ENCODE assay signal across 22 mouse cellular contexts in genomic region chr4:40640991-40641390, GRCm38 (mm10).
DNase-seq lines count a peak whose midpoint lies in the region; ATAC-seq and TF ChIP-seq lines count a peak whose summit lies in the region.
"Had no signal": no experiment of that assay in that cellular context is flagged by ENCODE, and none has a peak within 500 bp of the region (broad histone marks: within the 10 kb centered on the region; RNA-seq: fewer than 3 reads in every experiment).

No protein-coding gene starts in this region.

- TF ChIP-seq CTCF in left cerebral cortex, adult 2 months (IDR thresholded peaks at IDR 0.05) = peak; percentile 22
- TF ChIP-seq CTCF in CH12.LX (conservative IDR thresholded peaks at IDR 0.05 in 1 of 2, IDR thresholded peaks at IDR 0.05 in 1 of 2; ENCODE audit: low read depth in 2 of 2, low read length in 2 of 2) = peak in 1 of 2 experiments; percentile 36; a peak in 2 of 4 replicates
- peak; percentile 13; the same call in 1 of the 2 replicates for TF ChIP-seq CTCF in embryonic fibroblast, embryonic 13.5 days (IDR thresholded peaks at IDR 0.05; ENCODE audit: borderline replicate concordance, insufficient read depth, low read length)

- dilution Hi-C loops in CH12.LX (cut with MboI; ENCODE audit: extremely low pct_ligation_motif_present, extremely low pct_unique_long_range_greater_than_20kb, low sequenced_read_pairs) = no loop called here

- no peaks in the 10 kb centered on the region for H3K79me2 ChIP-seq in CH12.LX (replicated peaks; ENCODE audit: control insufficient read depth, extremely low read depth, insufficient read depth, poor library complexity, severe bottlenecking)

- intact Hi-C loops in heart, postnatal 36 days (cut with DNase I) = no loop called here
- intact Hi-C loops in left cerebral cortex, adult 2 months (cut with DNase I) = no loop called here
- intact Hi-C loops in left cerebral cortex, postnatal 25 days (cut with DNase I) = no loop called here

- no peak overlapping the region for H3K4me3 ChIP-seq in left cerebral cortex, adult 2 months
- no peak overlapping the region for H3K4me3 ChIP-seq in CH12.LX (replicated peaks in 1 of 3; ENCODE audit: low read depth in 2 of 3, low read length in 2 of 3, poor library complexity in 1 of 3)
- H3K4me3 ChIP-seq in embryonic fibroblast, embryonic 13.5 days (ENCODE audit: insufficient read depth, low read length) = no peak overlapping the region
- H3K4me3 ChIP-seq: embryonic facial prominence, embryonic 10.5 days; erythroblast, embryonic 14.5 days; forebrain, embryonic 15.5 days; heart, embryonic 10.5 days; kidney, embryonic 15.5 days; limb, embryonic 13.5 days; midbrain, embryonic 12.5 days had no signal

- no peaks in the 10 kb centered on the region for H3K4me1 ChIP-seq in CH12.LX (ENCODE audit: control insufficient read depth in 1 of 2, insufficient read depth in 2 of 2)
- no peaks in the 10 kb centered on the region for H3K4me1 ChIP-seq in embryonic fibroblast, embryonic 13.5 days (ENCODE audit: control insufficient read depth, insufficient read depth, low read length)
- H3K4me1 ChIP-seq: embryonic facial prominence, embryonic 10.5 days; forebrain, embryonic 15.5 days; heart, embryonic 10.5 days; kidney, embryonic 15.5 days; limb, embryonic 13.5 days; midbrain, embryonic 12.5 days had no signal

- H3K36me3 ChIP-seq in CH12.LX (replicated peaks in 1 of 2; ENCODE audit: control insufficient read depth in 1 of 2, insufficient read depth in 1 of 2, low read length in 1 of 2) = no peaks in the 10 kb centered on the region
- H3K36me3 ChIP-seq: embryonic facial prominence, embryonic 10.5 days; forebrain, embryonic 15.5 days; heart, embryonic 10.5 days; kidney, embryonic 15.5 days; limb, embryonic 13.5 days; midbrain, embryonic 12.5 days had no signal

- no peak overlapping the region for H3K4me2 ChIP-seq in CH12.LX (ENCODE audit: insufficient read depth, low read depth, poor library complexity, severe bottlenecking)
- H3K4me2 ChIP-seq: forebrain, embryonic 15.5 days; kidney, embryonic 15.5 days; limb, embryonic 13.5 days; midbrain, embryonic 12.5 days had no signal

- in situ Hi-C loops in CH12.LX (cut with MboI; ENCODE audit: low pct_ligation_motif_present, low pct_unique_long_range_greater_than_20kb, low sequenced_read_pairs) = no loop called here

- peaks cover 4% of the 10 kb centered on the region for H3K9me3 ChIP-seq in CH12.LX (replicated peaks; ENCODE audit: low read length)
- H3K9me3 ChIP-seq: embryonic facial prominence, embryonic 10.5 days; forebrain, embryonic 15.5 days; heart, embryonic 10.5 days; kidney, embryonic 15.5 days; limb, embryonic 13.5 days; midbrain, embryonic 12.5 days had no signal

- no peak for TF ChIP-seq POLR2A in CH12.LX (IDR thresholded peaks at IDR 0.05; ENCODE audit: low read depth, low read length)
- TF ChIP-seq POLR2A in embryonic fibroblast, embryonic 13.5 days (IDR thresholded peaks at IDR 0.05; ENCODE audit: low read depth, low read length) = no peak

- TF ChIP-seq EP300 in CH12.LX (IDR thresholded peaks at IDR 0.05; ENCODE audit: low read length) = no peak

- peak; percentile 48 for DNase-seq in heart, adult 11 months
- no peak for DNase-seq in heart, postnatal 36 days
- no peak for DNase-seq in left cerebral cortex, adult 2 months (ENCODE audit: extremely low spot score in 1 of 2, low spot score in 2 of 2)
- DNase-seq in left cerebral cortex, postnatal 25 days (ENCODE audit: low spot score in 2 of 2) = no peak
- no peak for DNase-seq in CH12.LX (ENCODE audit: extremely low read depth)
- DNase-seq: adrenal gland, postnatal 10 days; B cell, adult 2 months; cerebellum, adult 11 months; heart, postnatal 14 days; lung, adult 18-20 months; lung, postnatal 4 days; right cerebral cortex, postnatal 14 days; thymus, postnatal 36 days had no signal

- no peak overlapping the region for H3K9ac ChIP-seq in CH12.LX (ENCODE audit: insufficient read depth, low read depth)
- H3K9ac ChIP-seq: forebrain, embryonic 15.5 days; kidney, embryonic 15.5 days; limb, embryonic 13.5 days; midbrain, embryonic 12.5 days had no signal

- TF ChIP-seq RAD21 in CH12.LX (IDR thresholded peaks at IDR 0.05; ENCODE audit: low read depth, low read length) = peak; percentile 17

- no peaks in the 10 kb centered on the region for H3K27me3 ChIP-seq in CH12.LX (replicated peaks)
- H3K27me3 ChIP-seq: forebrain, embryonic 15.5 days; kidney, embryonic 15.5 days; limb, embryonic 13.5 days; midbrain, embryonic 12.5 days had no signal

- no peak overlapping the region for H3K27ac ChIP-seq in left cerebral cortex, adult 2 months
- no peak overlapping the region for H3K27ac ChIP-seq in CH12.LX (ENCODE audit: insufficient read depth, low read depth)
- no peak overlapping the region for H3K27ac ChIP-seq in embryonic fibroblast, embryonic 13.5 days (ENCODE audit: insufficient read depth, low read length)
- H3K27ac ChIP-seq: embryonic facial prominence, embryonic 10.5 days; forebrain, embryonic 15.5 days; heart, embryonic 10.5 days; kidney, embryonic 15.5 days; limb, embryonic 13.5 days; midbrain, embryonic 12.5 days had no signal

- ATAC-seq in megakaryocyte-erythroid progenitor cell, adult 5-6 weeks (replicated peaks; ENCODE audit: low FRiP score, low TSS enrichment, poor library complexity, severe bottlenecking) = no peak
- ATAC-seq: forebrain, embryonic 15.5 days had no signal

TF ChIP-seq in CH12.LX, 34 proteins besides CTCF, POLR2A, EP300 and RAD21:
- no peak for TF ChIP-seq MEF2A (IDR thresholded peaks at IDR 0.05; ENCODE audit: borderline replicate concordance, low read depth, low read length)
- TF ChIP-seq MXI1 (IDR thresholded peaks at IDR 0.05; ENCODE audit: low read depth, low read length) = no peak
- no peak for TF ChIP-seq POLR2AphosphoS2 (IDR thresholded peaks at IDR 0.05; ENCODE audit: low read depth, low read length)
- no peak for TF ChIP-seq IRF4 (IDR thresholded peaks at IDR 0.05; ENCODE audit: low read depth, low read length)
- no peak for TF ChIP-seq RCOR1 (conservative IDR thresholded peaks at IDR 0.05; ENCODE audit: low read depth, low read length)
- no peak for TF ChIP-seq MYC (IDR thresholded peaks at IDR 0.05; ENCODE audit: low read depth, low read length)
- TF ChIP-seq HCFC1 (IDR thresholded peaks at IDR 0.05; ENCODE audit: low read depth, low read length) = no peak
- no peak for TF ChIP-seq CHD1 (IDR thresholded peaks at IDR 0.05; ENCODE audit: low read depth, low read length)
- TF ChIP-seq ZNF384 (IDR thresholded peaks at IDR 0.05; ENCODE audit: low read depth, low read length) = no peak
- no peak for TF ChIP-seq ZKSCAN1 (IDR thresholded peaks at IDR 0.05; ENCODE audit: borderline replicate concordance, low read depth, low read length)
- no peak for TF ChIP-seq ETS1 (conservative IDR thresholded peaks at IDR 0.05; ENCODE audit: low read depth, low read length)
- TF ChIP-seq JUND (conservative IDR thresholded peaks at IDR 0.05; ENCODE audit: low read depth, low read length) = no peak
- TF ChIP-seq TCF12 (IDR thresholded peaks at IDR 0.05; ENCODE audit: low read depth, low read length) = no peak
- TF ChIP-seq ELF1 (IDR thresholded peaks at IDR 0.05; ENCODE audit: low read depth, low read length) = no peak
